Mouse (Mus musculus) liver, embryonic 14.5 days (tissue): ENCODE data around the gene Washc1.

Experiments
- CTCF ChIP-seq: IDR thresholded peaks from 2 replicates; pipeline ENCODE4 v1.5.1; 2016; ENCODE audit warnings: antibody characterized with exemption, low read depth, control low read depth
- EP300 ChIP-seq: IDR thresholded peaks from 2 replicates; pipeline ENCODE4 v1.6.1; 2016; ENCODE audit warnings: antibody characterized with exemption, low read depth

DNA sequence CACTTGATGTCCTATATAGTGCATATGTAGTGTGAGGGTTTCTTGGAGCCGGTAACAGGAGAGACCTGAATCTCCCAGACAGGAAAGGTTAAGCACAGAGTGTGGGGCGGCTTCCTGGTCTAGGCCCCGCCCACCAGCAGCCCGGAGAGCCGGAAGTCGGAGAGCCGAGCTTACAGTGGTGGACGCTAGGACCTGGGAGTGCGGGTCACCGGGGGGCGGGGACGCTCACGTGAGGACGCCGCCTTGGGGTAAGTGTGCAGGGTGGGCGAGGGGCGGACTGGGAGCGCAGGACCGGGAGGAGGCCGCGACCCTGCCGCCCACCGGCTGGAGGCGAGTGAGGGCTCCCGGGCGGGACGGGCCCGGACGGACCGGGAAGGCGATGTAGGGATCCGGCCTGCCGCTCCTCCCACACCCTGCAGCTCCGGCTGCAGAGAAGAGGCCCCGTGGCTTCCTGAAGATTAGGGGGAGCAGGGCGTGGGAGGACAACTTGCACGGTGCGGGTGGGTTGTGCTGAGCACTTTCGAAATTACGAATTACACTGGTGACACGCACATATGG is at the start of gene Washc1:
- TF ChIP-seq EP300 (no peak), CTCF (peak; percentile 20; the same call in 1 of the 2 replicates)
